Mouse (Mus musculus): Measurements from ENCODE around the gene Uck2.

DNA sequence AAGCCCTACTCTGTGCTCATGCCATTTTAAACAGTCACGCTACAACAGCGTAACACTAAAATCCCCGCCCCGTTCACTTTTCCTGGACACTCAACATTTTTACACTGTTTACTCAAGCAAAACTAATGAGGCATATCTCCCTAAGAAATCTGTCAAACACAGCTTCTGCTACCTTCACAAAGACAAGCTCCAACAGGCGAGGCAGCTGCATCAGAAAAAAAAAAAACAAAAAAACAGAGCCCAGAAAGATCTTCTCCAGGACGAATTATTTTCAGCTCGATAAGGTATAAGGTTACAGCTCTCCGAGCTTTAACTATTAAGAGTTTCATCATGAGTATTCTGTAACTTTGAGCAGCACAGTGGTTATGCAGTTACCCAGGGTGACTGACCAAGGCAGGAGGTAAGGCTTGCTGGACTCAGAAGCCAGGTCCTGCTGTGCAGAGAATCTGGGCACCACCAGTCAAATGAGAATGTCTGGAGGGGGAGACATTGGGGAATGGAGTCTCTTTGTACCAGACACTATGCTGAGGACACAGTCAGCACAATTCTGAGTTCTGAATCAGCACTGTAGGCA lies 79.9 kb downstream of the Uck2 start:
- TF ChIP-seq CTCF (IDR thresholded peaks at IDR 0.05; ENCODE audit: low read depth): no peak
- no peak for TF ChIP-seq EP300 (IDR thresholded peaks at IDR 0.05; ENCODE audit: low read depth)

Measured in liver, embryonic 14.5 days (tissue).